Mouse (Mus musculus) lung, embryonic 16.5 days (tissue): ENCODE results near the gene Acot8. TPM values are rescaled to one million over a fixed set of nuclear protein-coding genes. Genes with fewer than 3 reads are reported as not detected.
"Not testable (repeated sequence)": the region's sequence is repeated elsewhere in the genome, so short reads cannot be mapped to it uniquely, and the experiment has no call there.

Source experiments
- ATAC-seq: fragments of 200-750 bp; cut with Nextera tagmentation; 2 replicates; pipeline ENCODE4 v1.8.0; 2017; ENCODE audit warnings: low read depth, mild to moderate bottlenecking, moderate library complexity
- H3K27ac ChIP-seq: fragments of 300-500 bp; sonication (generic); 2 replicates; pipeline ENCODE4 v1.5.1; 2014; ENCODE audit warnings: mild to moderate bottlenecking, control low read depth, low read length
- H3K27me3 ChIP-seq: fragments of 300-500 bp; sonication (generic); 2 replicates; pipeline ENCODE4 v1.6.1; 2014; ENCODE audit warnings: low read depth, low read length, mixed read lengths; ENCODE audit not compliant: control insufficient read depth, insufficient read depth
- H3K36me3 ChIP-seq: fragments of 300-500 bp; sonication (generic); 2 replicates; pipeline ENCODE4 v1.6.1; 2014; ENCODE audit warnings: low read length; ENCODE audit not compliant: control insufficient read depth, insufficient read depth
- H3K4me1 ChIP-seq: fragments of 300-500 bp; sonication (generic); replicated peaks from 2 replicates; pipeline ENCODE4 v1.6.1; 2014; ENCODE audit warnings: low read length, mixed read lengths; ENCODE audit not compliant: control insufficient read depth, insufficient read depth
- H3K4me2 ChIP-seq: fragments of 300-500 bp; sonication (generic); 2 replicates; pipeline ENCODE4 v1.6.1; 2014; ENCODE audit warnings: low read depth, low read length, control low read depth
- H3K4me3 ChIP-seq: fragments of 300-500 bp; sonication (generic); 2 replicates; pipeline ENCODE4 v1.5.1; 2014; ENCODE audit warnings: mild to moderate bottlenecking, low read length, control low read depth
- H3K9ac ChIP-seq: fragments of 300-500 bp; sonication (generic); 2 replicates; pipeline ENCODE4 v1.6.1; 2014; ENCODE audit warnings: low read length, control low read depth
- H3K9me3 ChIP-seq: fragments of 300-500 bp; sonication (generic); 2 replicates; pipeline ENCODE4 v1.6.1; 2016; ENCODE audit warnings: low read length; ENCODE audit not compliant: control insufficient read depth
- WGBS: fragments of 180-500 bp; shearing (Covaris S2); extraction: QIAGEN DNeasy Blood & Tissue Kit; methylation state at CpG from one replicate; pipeline ENCODE4 v1.1.7; 2014; 5-methylcytosine and 5-hydroxymethylcytosine counted together
- polyA plus RNA-seq: library from polyadenylated mRNA; unstranded; fragments of >200 nt; fragmentation: Nextera tagmentation; extraction: Ambion mirVana; gene quantifications from 2 replicates; pipeline ENCODE4 v1.2.1, GENCODE M21; 2015

Gene Acot8
- polyA plus RNA-seq, 1 experiment from 2014 or later: 21.9 TPM

GRCm38 (mm10) chr2:164800252-164801004 lies 4.3 kb downstream of the Acot8 start:
- no peak overlapping the region for H3K4me2 ChIP-seq
- no peaks in the 10 kb centered on the region for H3K9me3 ChIP-seq
- no peak for ATAC-seq
- WGBS: 83% methylated on average over 13 of the region's 13 CpGs
- H3K27ac ChIP-seq: no peak overlapping the region
- H3K4me1 ChIP-seq: peaks cover 6% of the 10 kb centered on the region
- peaks cover 14% of the 10 kb centered on the region for H3K36me3 ChIP-seq
- H3K9ac ChIP-seq: no peak overlapping the region
- H3K27me3 ChIP-seq: no peaks in the 10 kb centered on the region
- H3K4me3 ChIP-seq: no peak overlapping the region

- not testable (repeated sequence) for H3K27me3 ChIP-seq, H3K4me1 ChIP-seq, H3K27ac ChIP-seq, H3K4me3 ChIP-seq, H3K4me2 ChIP-seq, H3K9me3 ChIP-seq, ATAC-seq, H3K9ac ChIP-seq
- H3K36me3 ChIP-seq: peaks cover 21% of the 10 kb centered on the region
- WGBS: 74% methylated on average over 6 of the region's 6 CpGs
These were observed 6.1 kb downstream of the Acot8 start for GRCm38 (mm10) chr2:164798554-164798953.

DNA sequence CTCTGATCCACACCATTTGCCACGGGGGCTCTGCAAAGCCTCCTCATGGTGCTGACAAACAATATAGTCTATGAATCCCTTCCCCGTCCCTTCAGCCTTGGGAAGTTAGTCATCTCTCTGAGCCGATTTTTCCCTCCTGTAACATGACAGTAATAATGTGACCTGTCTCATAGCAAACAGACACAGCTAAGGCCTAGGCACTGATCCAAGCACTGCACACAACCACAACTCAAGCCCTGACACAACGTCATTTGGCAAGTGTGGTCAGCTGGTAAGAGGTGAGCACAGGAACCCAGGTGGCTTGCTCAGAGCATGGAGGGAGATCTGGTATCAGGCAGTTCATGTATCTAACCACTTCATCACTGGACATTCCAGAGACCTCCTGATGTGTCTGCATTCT lies 8.8 kb downstream of the Acot8 start:
- 76% methylated on average over 4 of the region's 4 CpGs for WGBS
- H3K9ac ChIP-seq: no peak overlapping the region
- H3K36me3 ChIP-seq: peaks cover 32% of the 10 kb centered on the region

DNA sequence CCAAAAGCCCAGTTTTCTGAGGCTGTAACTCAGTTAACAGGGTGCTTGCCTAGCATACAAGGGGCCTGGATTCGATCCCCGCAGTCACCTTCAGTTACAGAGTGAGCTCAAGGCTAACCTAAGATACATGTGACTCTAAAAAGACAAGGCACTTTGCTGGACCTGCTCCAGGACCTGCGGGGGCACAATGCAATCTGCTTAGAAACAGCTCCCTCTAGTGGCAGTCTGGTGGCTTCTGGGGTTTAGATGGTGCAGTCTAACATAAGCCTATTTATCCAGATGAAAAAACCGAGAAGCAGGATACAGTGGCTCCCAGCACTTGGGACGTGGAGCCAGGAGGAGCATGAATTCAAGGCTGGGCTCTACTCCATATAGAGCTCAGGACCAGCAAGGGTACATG lies 10.4 kb downstream of the Acot8 start:
- no peaks in the 10 kb centered on the region for H3K9me3 ChIP-seq
- WGBS: 28% methylated on average over 5 of the region's 5 CpGs
- H3K27ac ChIP-seq: no peak overlapping the region
- no peak overlapping the region for H3K9ac ChIP-seq
- no peak overlapping the region for H3K4me3 ChIP-seq
- H3K36me3 ChIP-seq: peaks cover 28% of the 10 kb centered on the region
- H3K27me3 ChIP-seq: no peaks in the 10 kb centered on the region
- no peaks in the 10 kb centered on the region for H3K4me1 ChIP-seq
- peak; percentile 63 for ATAC-seq
- H3K4me2 ChIP-seq: no peak overlapping the region

More for the DNA sequence above, 8.8 kb downstream of the Acot8 start:
- Histone ChIP-seq H3K4me3 (no peak overlapping the region), H3K4me2 (no peak overlapping the region), H3K4me1 (no peaks in the 10 kb centered on the region), H3K9me3 (no peaks in the 10 kb centered on the region), H3K27ac (no peak overlapping the region), H3K27me3 (no peaks in the 10 kb centered on the region)
- ATAC-seq: no peak

- 83% methylated on average over 2 of the region's 2 CpGs for WGBS
- Histone ChIP-seq H3K9ac (no peak overlapping the region), H3K27ac (no peak overlapping the region), H3K4me3 (no peak overlapping the region), H3K36me3 (peaks cover 27% of the 10 kb centered on the region), H3K9me3 (no peaks in the 10 kb centered on the region), H3K4me2 (no peak overlapping the region), H3K27me3 (no peaks in the 10 kb centered on the region), H3K4me1 (no peaks in the 10 kb centered on the region)
- no peak for ATAC-seq
These were observed 10.9 kb downstream of the Acot8 start for GRCm38 (mm10) chr2:164793772-164794171.

DNA sequence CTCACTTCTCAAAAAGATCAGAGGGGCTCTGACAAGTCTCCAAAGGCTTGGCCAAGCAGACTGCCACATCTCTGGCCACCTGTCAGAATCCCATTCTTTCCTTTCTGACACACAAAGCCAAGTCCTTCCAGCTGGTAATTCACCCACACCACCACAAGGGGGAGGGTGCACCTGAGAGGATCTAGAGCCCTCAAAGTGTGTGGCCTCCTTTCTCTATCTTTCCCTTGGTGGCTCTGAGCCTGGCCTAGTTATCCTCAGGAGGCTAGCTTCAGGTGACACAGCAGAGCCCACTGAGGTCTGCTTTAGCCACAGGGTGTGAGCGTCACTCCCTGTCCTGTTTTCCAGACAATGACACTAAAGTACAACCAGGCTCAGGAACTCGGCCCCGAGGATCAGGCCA lies 11.4 kb downstream of the Acot8 start:
- ATAC-seq: no peak
- no peak overlapping the region for H3K4me2 ChIP-seq
- no peak overlapping the region for H3K27ac ChIP-seq
- peaks cover 27% of the 10 kb centered on the region for H3K36me3 ChIP-seq
- no peaks in the 10 kb centered on the region for H3K4me1 ChIP-seq
- H3K9ac ChIP-seq: no peak overlapping the region
- H3K27me3 ChIP-seq: no peaks in the 10 kb centered on the region
- H3K9me3 ChIP-seq: no peaks in the 10 kb centered on the region
- H3K4me3 ChIP-seq: no peak overlapping the region
- WGBS: 69% methylated on average over 3 of the region's 3 CpGs

GRCm38 (mm10) chr2:164792400-164793190 lies 12.1 kb downstream of the Acot8 start:
- 93% methylated on average over 12 of the region's 12 CpGs for WGBS
- Histone ChIP-seq H3K27me3 (no peaks in the 10 kb centered on the region), H3K36me3 (peaks cover 24% of the 10 kb centered on the region), H3K4me2 (no peak overlapping the region), H3K4me3 (no peak overlapping the region), H3K9me3 (no peaks in the 10 kb centered on the region), H3K27ac (no peak overlapping the region), H3K4me1 (no peaks in the 10 kb centered on the region; the same call in 1 of the 2 replicates), H3K9ac (no peak overlapping the region)
- ATAC-seq: no peak

GRCm38 (mm10) chr2:164791841-164792261 lies 12.8 kb downstream of the Acot8 start:
- no peaks in the 10 kb centered on the region for H3K27me3 ChIP-seq
- peaks cover 4% of the 10 kb centered on the region for H3K4me1 ChIP-seq
- no peak overlapping the region for H3K27ac ChIP-seq
- no peak overlapping the region for H3K9ac ChIP-seq
- no peak for ATAC-seq
- peaks cover 24% of the 10 kb centered on the region for H3K36me3 ChIP-seq
- H3K9me3 ChIP-seq: no peaks in the 10 kb centered on the region
- H3K4me2 ChIP-seq: no peak overlapping the region
- 83% methylated on average over 18 of the region's 18 CpGs for WGBS
- no peak overlapping the region for H3K4me3 ChIP-seq

- ATAC-seq: no peak
- no peak overlapping the region for H3K27ac ChIP-seq
- no peak overlapping the region for H3K4me2 ChIP-seq
- no peaks in the 10 kb centered on the region for H3K9me3 ChIP-seq
- H3K27me3 ChIP-seq: no peaks in the 10 kb centered on the region
- WGBS: 48% methylated on average over 4 of the region's 4 CpGs
- peaks cover 9% of the 10 kb centered on the region for H3K4me1 ChIP-seq
- peaks cover 24% of the 10 kb centered on the region for H3K36me3 ChIP-seq
- H3K9ac ChIP-seq: no peak overlapping the region
- no peak overlapping the region for H3K4me3 ChIP-seq
These were observed 14.2 kb downstream of the Acot8 start for GRCm38 (mm10) chr2:164790451-164790850.
